Mouse (Mus musculus) lung, embryonic 16.5 days (tissue): ENCODE results near the gene Dand5. TPM values are rescaled to one million over a fixed set of nuclear protein-coding genes. Genes with fewer than 3 reads are reported as not detected.

Experiments used
- ATAC-seq: fragments of 200-750 bp; cut with Nextera tagmentation; 2 replicates; pipeline ENCODE4 v1.8.0; 2017; ENCODE audit warnings: low read depth, mild to moderate bottlenecking, moderate library complexity
- H3K27ac ChIP-seq: fragments of 300-500 bp; sonication (generic); 2 replicates; pipeline ENCODE4 v1.5.1; 2014; ENCODE audit warnings: mild to moderate bottlenecking, control low read depth, low read length
- H3K27me3 ChIP-seq: fragments of 300-500 bp; sonication (generic); 2 replicates; pipeline ENCODE4 v1.6.1; 2014; ENCODE audit warnings: low read depth, low read length, mixed read lengths; ENCODE audit not compliant: control insufficient read depth, insufficient read depth
- H3K36me3 ChIP-seq: fragments of 300-500 bp; sonication (generic); 2 replicates; pipeline ENCODE4 v1.6.1; 2014; ENCODE audit warnings: low read length; ENCODE audit not compliant: control insufficient read depth, insufficient read depth
- H3K4me1 ChIP-seq: fragments of 300-500 bp; sonication (generic); replicated peaks from 2 replicates; pipeline ENCODE4 v1.6.1; 2014; ENCODE audit warnings: low read length, mixed read lengths; ENCODE audit not compliant: control insufficient read depth, insufficient read depth
- H3K4me2 ChIP-seq: fragments of 300-500 bp; sonication (generic); 2 replicates; pipeline ENCODE4 v1.6.1; 2014; ENCODE audit warnings: low read depth, low read length, control low read depth
- H3K4me3 ChIP-seq: fragments of 300-500 bp; sonication (generic); 2 replicates; pipeline ENCODE4 v1.5.1; 2014; ENCODE audit warnings: mild to moderate bottlenecking, low read length, control low read depth
- H3K9ac ChIP-seq: fragments of 300-500 bp; sonication (generic); 2 replicates; pipeline ENCODE4 v1.6.1; 2014; ENCODE audit warnings: low read length, control low read depth
- H3K9me3 ChIP-seq: fragments of 300-500 bp; sonication (generic); 2 replicates; pipeline ENCODE4 v1.6.1; 2016; ENCODE audit warnings: low read length; ENCODE audit not compliant: control insufficient read depth
- WGBS: fragments of 180-500 bp; shearing (Covaris S2); extraction: QIAGEN DNeasy Blood & Tissue Kit; methylation state at CpG from one replicate; pipeline ENCODE4 v1.1.7; 2014; 5-methylcytosine and 5-hydroxymethylcytosine counted together
- polyA plus RNA-seq: library from polyadenylated mRNA; unstranded; fragments of >200 nt; fragmentation: Nextera tagmentation; extraction: Ambion mirVana; gene quantifications from 2 replicates; pipeline ENCODE4 v1.2.1, GENCODE M21; 2015

The Dand5 gene
- polyA plus RNA-seq, 1 experiment from 2014 or later, result 6.3 TPM

DNA sequence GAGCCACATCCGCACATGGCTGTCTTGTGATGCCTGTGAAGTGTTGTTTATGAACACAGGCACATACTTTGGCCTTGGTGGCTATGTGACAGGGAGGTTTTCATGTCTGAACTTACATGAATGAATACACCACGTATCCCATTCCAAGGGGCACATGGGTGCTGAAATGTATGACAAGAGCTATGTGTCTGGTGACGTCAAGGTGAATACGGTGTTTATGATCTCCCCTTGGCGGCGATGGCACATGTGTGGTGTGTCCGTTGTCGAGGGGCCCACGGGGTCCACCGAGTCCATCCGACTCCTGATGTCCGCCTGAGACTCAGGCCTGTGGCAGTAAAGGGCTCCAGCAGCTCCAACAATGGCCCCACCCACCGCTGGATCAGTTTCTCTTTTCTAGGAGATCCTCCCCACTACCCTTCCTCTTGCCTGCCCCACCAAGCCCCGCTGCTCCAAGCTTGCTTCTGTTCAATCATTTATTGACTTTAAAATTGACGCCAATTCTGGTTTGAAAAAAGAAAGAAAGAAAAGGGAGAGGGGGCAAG, 25.3 kb downstream of the Dand5 start:
- no peak for ATAC-seq
- no peak overlapping the region; the same call in 1 of the 2 replicates for H3K9ac ChIP-seq
- H3K36me3 ChIP-seq, result peaks cover 4% of the 10 kb centered on the region; the same call in 1 of the 2 replicates
- no peaks in the 10 kb centered on the region for H3K27me3 ChIP-seq
- WGBS, result 80% methylated on average over 15 of the region's 15 CpGs
- H3K9me3 ChIP-seq, result no peaks in the 10 kb centered on the region
- H3K27ac ChIP-seq, result no peak overlapping the region
- peaks cover 58% of the 10 kb centered on the region for H3K4me1 ChIP-seq
- H3K4me3 ChIP-seq, result no peak overlapping the region
- no peak overlapping the region for H3K4me2 ChIP-seq

DNA sequence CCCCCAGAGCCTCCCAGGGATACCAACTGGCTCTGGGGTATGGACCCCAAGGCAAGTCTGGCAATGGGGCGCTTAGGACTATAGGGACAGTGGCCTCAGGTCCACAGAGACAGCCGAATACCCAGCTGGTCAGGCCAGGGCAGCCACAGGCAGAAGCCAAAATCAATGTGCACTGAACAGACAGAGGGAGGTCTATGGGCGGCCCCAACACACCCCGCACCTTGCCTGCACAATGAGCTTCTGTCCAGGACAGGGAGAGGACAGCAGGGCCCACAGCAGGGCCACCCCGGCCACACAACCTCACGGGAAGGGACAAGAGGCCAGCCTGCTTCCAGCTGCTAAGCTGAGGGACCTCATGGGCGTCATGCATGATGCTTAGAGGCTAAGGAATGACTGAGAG, 28.1 kb downstream of the Dand5 start:
- H3K36me3 ChIP-seq, result peaks cover 4% of the 10 kb centered on the region; the same call in 1 of the 2 replicates
- H3K9me3 ChIP-seq, result no peaks in the 10 kb centered on the region
- peak overlapping the region; percentile 80 for H3K27ac ChIP-seq
- H3K4me3 ChIP-seq, result peak overlapping the region; percentile 9; the same call in 1 of the 2 replicates
- WGBS, result 39% methylated on average over 7 of the region's 7 CpGs
- peak overlapping the region; percentile 2; the same call in 1 of the 2 replicates for H3K9ac ChIP-seq
- ATAC-seq, result peak; percentile 43
- no peaks in the 10 kb centered on the region for H3K27me3 ChIP-seq
- H3K4me1 ChIP-seq, result peaks cover 72% of the 10 kb centered on the region
- peak overlapping the region; percentile 47; the same call in 1 of the 2 replicates for H3K4me2 ChIP-seq

GRCm38 (mm10) chr8:84793791-84794485, 28.7 kb downstream of the Dand5 start:
- ATAC-seq, result peak; percentile 81
- Histone ChIP-seq H3K9me3 (no peaks in the 10 kb centered on the region), H3K27ac (peak overlapping the region; percentile 80), H3K27me3 (no peaks in the 10 kb centered on the region), H3K4me1 (peaks cover 76% of the 10 kb centered on the region), H3K36me3 (peaks cover 4% of the 10 kb centered on the region; the same call in 1 of the 2 replicates), H3K9ac (peak overlapping the region; percentile 54), H3K4me3 (peak overlapping the region; percentile 14), H3K4me2 (peak overlapping the region; percentile 47)
- WGBS, result 39% methylated on average over 11 of the region's 13 CpGs

DNA sequence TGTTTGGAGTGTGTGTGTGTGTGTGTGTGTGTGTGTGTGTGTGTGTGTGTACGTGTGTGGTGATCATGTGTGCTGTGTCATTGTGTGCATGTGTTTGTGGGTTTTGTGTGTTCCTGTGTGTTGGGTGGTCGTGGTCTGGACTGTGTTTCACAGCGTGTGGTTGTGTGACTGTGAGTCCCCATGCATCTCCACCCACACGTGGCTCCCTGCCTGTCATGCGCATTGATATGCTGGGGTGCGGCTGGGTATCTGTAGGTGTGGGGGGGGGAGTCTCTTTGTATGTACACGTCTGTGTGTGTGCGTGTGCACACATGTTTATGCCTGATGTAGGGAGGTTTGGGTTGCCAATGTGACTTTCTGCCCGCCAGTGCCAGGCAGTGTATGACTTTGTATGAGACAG, 29.5 kb downstream of the Dand5 start:
- peaks cover 76% of the 10 kb centered on the region for H3K4me1 ChIP-seq
- H3K4me3 ChIP-seq, result no peak overlapping the region
- WGBS, result 80% methylated on average over 9 of the region's 9 CpGs
- H3K9ac ChIP-seq, result no peak overlapping the region
- no peak overlapping the region for H3K27ac ChIP-seq
- peaks cover 4% of the 10 kb centered on the region; the same call in 1 of the 2 replicates for H3K36me3 ChIP-seq
- H3K9me3 ChIP-seq, result no peaks in the 10 kb centered on the region
- H3K27me3 ChIP-seq, result no peaks in the 10 kb centered on the region
- H3K4me2 ChIP-seq, result no peak overlapping the region
- ATAC-seq, result no peak

GRCm38 (mm10) chr8:84792429-84792947, 30.1 kb downstream of the Dand5 start:
- Histone ChIP-seq H3K36me3 (peaks cover 4% of the 10 kb centered on the region; the same call in 1 of the 2 replicates), H3K4me1 (peaks cover 76% of the 10 kb centered on the region), H3K9me3 (no peaks in the 10 kb centered on the region), H3K27me3 (peaks cover 3% of the 10 kb centered on the region), H3K27ac (no peak overlapping the region), H3K4me3 (no peak overlapping the region), H3K9ac (no peak overlapping the region), H3K4me2 (no peak overlapping the region)
- 78% methylated on average over 12 of the region's 12 CpGs for WGBS
- ATAC-seq, result no peak

GRCm38 (mm10) chr8:84790537-84790936, 32.1 kb downstream of the Dand5 start:
- Histone ChIP-seq H3K9me3 (no peaks in the 10 kb centered on the region), H3K4me1 (peaks cover 84% of the 10 kb centered on the region), H3K36me3 (no peaks in the 10 kb centered on the region), H3K27ac (peak overlapping the region; percentile 21), H3K9ac (peak overlapping the region; percentile 29; the same call in 1 of the 2 replicates), H3K4me3 (no peak overlapping the region), H3K27me3 (peaks cover 15% of the 10 kb centered on the region), H3K4me2 (0 out of 2 replicates have a peak overlapping the region, but pooled peaks have one; percentile 0)
- ATAC-seq, result no peak
- WGBS, result 45% methylated on average over 2 of the region's 2 CpGs

DNA sequence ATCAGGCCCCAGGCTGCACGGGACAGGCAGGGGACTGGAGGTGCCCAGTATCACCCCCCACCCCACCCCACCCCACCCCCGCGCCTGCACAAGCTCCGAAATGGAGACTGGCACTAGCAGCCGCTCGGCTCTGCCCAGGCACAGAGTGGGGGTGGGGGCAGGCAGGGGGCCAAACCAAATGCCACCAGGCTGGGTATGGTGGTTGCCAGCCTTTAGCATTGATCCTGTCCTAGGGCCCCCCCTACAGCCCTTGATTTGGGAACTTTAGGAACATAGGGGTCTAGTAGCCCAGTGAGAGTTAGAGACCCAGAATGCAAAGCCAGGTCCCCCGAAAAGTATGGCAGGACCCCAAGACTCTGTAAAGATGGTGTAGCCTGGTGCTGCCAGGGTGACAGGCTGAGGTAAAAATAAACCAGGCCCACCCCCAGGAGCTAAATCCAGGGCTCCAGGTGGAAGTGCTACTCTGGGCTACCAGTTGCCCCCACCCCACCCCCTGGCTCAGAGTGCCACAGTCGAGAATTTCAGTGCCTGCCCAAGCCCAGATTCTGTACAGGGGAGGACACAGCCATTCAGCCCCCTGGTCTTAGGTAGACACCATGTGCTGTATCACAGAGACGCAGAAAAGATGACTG, 32.7 kb downstream of the Dand5 start:
- H3K4me3 ChIP-seq, result no peak overlapping the region
- no peaks in the 10 kb centered on the region for H3K36me3 ChIP-seq
- no peaks in the 10 kb centered on the region for H3K9me3 ChIP-seq
- peaks cover 17% of the 10 kb centered on the region for H3K27me3 ChIP-seq
- 71% methylated on average over 9 of the region's 9 CpGs for WGBS
- H3K4me2 ChIP-seq, result no peak overlapping the region; the same call in 1 of the 2 replicates
- H3K27ac ChIP-seq, result peak overlapping the region; percentile 21
- ATAC-seq, result no peak
- peaks cover 84% of the 10 kb centered on the region for H3K4me1 ChIP-seq
- peak overlapping the region; percentile 8 for H3K9ac ChIP-seq

- peak overlapping the region; percentile 76 for H3K27ac ChIP-seq
- 47% methylated on average over 5 of the region's 5 CpGs for WGBS
- peak overlapping the region; percentile 21; the same call in 1 of the 2 replicates for H3K9ac ChIP-seq
- peaks cover 84% of the 10 kb centered on the region for H3K4me1 ChIP-seq
- H3K27me3 ChIP-seq, result peaks cover 20% of the 10 kb centered on the region
- peak overlapping the region; percentile 6 for H3K4me2 ChIP-seq
- no peaks in the 10 kb centered on the region for H3K9me3 ChIP-seq
- H3K4me3 ChIP-seq, result no peak overlapping the region
- H3K36me3 ChIP-seq, result no peaks in the 10 kb centered on the region
- no peak for ATAC-seq
Measured at GRCm38 (mm10) chr8:84789345-84789744, 33.3 kb downstream of the Dand5 start.

- peak overlapping the region; percentile 6 for H3K4me2 ChIP-seq
- 13% methylated on average over 11 of the region's 11 CpGs for WGBS
- peak overlapping the region; percentile 21; the same call in 1 of the 2 replicates for H3K9ac ChIP-seq
- no peaks in the 10 kb centered on the region for H3K36me3 ChIP-seq
- peaks cover 20% of the 10 kb centered on the region for H3K27me3 ChIP-seq
- peak overlapping the region; percentile 76 for H3K27ac ChIP-seq
- no peaks in the 10 kb centered on the region for H3K9me3 ChIP-seq
- peak; percentile 39 for ATAC-seq
- peaks cover 85% of the 10 kb centered on the region for H3K4me1 ChIP-seq
- no peak overlapping the region for H3K4me3 ChIP-seq
Measured at GRCm38 (mm10) chr8:84788896-84789295, 33.7 kb downstream of the Dand5 start.
